Mouse (Mus musculus) naive thymus-derived CD4-positive, alpha-beta T cell, adult 2 months (primary cell): ENCODE data around the gene Zc3h12a.
A peak's percentile ranks its signal among the peaks of the same experiment; 100 is the strongest.

Experiments
- DNase-seq: peaks from one replicate; pipeline ENCODE4 v3.0.0-alpha.2; 2011; ENCODE audit warnings: low read depth

Zc3h12a gene

DNA sequence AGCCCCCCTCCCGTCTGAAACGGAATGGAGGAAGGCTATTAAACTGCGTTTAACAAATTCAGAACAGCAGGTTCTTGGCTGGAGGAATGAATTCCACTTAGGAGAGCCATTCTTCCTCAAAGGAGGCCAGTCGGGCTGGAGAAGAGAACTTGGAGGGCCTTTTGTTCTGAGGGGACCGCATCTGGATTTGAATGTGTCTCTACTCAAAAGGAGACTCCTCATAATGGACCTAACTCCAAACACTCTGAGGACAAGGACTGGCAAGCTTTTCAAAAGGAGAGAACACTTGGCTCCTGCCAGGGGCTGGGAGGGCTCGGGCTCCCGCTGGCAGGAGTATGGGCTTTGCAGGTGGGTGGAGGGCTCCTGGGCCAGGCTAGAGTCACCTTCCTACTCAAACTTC is 17.0 kb upstream of the Zc3h12a start:
- DNase-seq, result no peak

DNA sequence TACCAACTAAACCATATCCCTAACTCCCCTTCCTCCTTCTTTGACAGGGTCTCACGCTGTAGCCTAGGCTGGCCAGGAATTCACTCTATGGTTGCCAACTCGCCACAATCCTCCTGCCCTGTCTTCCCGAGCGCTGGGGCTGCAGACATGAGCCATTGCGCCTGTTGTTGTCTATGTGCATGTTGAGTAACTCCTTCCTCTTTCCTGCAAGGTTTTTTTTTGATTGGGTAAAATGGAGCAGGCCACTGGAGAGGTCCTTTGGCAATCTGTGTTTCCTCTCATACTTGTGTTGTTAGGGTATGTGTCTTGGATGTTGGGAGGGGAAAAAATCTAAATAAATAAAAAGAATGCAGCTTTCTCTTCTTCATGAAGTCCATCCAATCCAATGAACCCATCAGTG is 16.6 kb upstream of the Zc3h12a start:
- no peak for DNase-seq

DNA sequence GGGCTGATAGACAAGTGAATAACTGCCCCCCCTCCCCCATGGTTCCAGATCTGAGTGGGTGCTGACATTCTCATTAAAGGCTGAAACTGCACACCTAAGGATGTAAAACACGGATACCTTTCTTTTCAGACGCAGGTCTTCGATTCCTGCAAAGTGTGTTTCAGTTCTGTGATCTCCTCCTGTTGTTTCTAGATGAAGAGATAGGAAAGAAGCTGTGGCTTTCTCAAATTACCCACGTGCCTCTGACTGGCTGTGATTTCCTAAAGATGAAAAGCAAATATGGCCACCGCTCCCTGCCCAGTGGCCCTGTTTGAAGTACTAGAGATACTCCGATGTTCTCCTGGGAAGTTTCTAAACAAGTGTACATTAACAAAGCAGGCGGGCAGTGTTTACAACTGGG is 10.7 kb upstream of the Zc3h12a start:
- peak; percentile 50 for DNase-seq

GRCm38 (mm10) chr4:125136303-125136888 is 8.8 kb upstream of the Zc3h12a start:
- no peak for DNase-seq

DNA sequence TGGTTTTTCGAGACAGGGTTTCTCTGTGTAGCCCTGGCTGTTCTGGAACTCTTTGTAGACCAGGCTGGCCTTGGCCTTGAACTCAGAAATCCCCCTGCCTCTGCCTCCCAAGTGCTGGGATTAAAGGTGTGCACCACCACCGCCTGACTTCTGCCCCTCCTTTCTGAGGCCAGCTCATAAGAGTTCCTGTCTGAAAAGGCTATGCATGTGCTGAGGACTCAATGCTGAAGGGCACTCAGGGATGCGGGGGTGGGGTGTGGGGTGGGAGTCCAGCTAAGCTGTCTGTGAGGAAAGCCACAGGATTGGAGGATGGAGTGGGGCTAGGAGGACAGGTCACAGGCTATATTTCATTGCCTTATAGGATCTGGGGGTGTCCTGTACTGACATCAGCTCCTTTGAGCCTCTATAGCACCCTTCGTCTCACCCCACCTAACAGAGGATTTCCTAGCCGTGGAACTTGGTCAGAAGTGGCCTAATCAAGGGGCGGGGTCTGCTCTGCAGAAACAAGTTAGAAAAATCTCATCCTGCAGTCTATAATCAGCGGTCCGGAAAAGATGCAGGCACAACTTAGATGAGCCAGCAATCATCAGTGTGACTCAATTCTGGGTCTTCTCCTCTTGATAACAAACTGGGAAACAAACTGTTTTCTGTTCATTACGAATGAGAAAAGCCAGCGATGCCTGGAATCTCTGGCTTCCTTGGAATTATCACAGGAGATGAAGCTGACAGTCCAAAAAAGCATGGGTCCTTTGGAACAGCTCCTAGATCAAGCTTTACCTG is 7.6 kb upstream of the Zc3h12a start:
- DNase-seq, result no peak

GRCm38 (mm10) chr4:125134631-125135030 is 7.0 kb upstream of the Zc3h12a start:
- DNase-seq, result no peak

DNA sequence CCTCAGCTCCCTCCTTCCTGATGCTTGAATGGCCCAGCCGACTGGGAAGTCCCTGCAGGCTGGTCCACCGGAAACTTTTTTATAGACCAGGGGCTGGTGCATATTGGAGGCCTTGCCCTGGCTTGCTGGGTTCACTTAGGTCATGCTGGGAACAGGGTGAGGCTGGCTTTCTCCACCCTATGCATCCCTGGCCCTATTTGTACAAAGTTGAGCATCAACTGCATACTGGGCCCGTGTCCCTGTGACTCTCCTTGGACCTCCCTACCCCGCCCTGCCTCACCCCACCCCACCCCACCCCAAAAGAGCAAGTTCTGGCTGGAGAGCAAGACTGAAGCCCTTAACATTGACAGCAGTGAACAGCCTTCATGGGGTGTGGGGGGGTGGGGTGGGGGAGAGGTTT is 6.6 kb upstream of the Zc3h12a start:
- DNase-seq, result no peak

DNA sequence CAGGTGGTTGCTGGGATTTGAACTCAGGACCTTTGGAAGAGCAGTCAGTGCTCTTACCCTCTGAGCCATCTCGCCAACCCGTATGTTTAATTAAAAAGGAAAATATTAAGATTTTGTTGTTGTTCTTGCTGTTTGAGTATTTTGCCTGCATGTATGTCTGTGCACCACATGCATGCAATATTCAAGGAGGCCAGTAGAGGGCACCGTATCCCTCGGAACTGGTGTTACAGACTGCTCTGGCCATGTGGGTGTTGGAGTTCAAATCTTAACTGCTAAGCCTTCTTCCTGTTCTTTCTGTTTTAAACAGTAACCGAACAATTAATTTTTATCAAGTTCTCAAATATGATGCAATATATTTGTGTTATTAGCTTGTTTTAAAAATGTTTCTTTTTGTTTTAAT is 4.8 kb upstream of the Zc3h12a start:
- peak; percentile 90 for DNase-seq

DNA sequence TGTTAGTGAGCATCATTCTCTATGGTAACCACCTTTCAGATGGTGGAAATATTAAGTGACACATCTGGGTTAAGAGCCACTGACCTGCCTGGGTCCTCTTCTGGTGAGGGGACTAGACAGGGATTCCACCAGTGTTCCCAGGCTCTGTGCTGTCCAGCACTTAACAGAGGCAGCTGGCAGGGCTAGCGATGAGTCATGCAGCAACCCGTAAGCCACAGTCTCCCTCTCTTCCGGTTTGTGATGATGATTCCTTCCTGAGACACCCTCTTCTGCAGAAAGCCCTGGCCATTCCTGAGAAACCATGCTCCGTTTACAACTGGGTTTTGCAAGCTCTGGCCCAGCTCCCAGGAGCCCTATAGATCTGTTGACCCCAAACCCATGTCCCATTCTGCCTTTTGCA is 3.9 kb upstream of the Zc3h12a start:
- DNase-seq, result no peak

DNA sequence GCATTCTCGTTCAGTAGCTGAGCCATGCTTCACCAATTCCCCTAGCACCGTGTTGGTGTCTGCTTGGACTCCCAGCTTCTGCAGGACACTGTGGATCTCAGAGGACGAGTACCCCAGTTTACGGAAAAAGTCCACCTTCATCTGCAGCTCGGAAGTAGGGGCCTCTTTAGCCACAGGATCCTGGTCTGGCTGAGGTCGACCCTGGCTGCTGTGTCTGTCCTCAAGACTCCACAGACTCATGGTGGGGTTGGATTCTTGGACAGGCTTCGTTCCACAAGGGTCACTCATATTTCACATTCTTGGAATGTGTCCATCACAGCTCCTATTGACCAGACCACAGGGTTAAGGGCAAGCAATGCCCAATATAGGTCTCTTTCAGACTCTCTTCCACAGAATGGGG is 879 bp downstream of the Zc3h12a start:
- no peak for DNase-seq

DNA sequence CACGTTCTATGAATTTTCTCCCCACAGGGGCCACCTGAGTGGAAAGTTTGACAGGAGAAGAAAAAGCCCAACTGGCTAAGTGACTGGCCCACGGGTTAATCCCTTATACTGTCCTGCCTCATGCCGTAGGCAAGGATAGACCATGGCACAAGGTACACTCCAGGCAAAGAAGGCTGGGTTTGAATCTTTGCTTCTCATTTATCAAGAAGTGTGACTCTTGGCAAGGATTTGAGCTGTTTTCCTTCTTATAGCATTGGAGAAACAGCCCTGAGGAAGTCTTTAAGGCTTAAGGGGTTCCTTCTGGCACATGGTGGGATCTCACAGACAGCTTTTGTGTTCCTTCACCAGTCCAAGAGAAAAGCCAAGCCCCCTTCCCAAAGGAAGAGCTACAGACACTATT is 1.5 kb downstream of the Zc3h12a start:
- DNase-seq, result peak; percentile 32

GRCm38 (mm10) chr4:125125361-125125921 is 2.2 kb downstream of the Zc3h12a start:
- peak; percentile 40 for DNase-seq

- DNase-seq, result peak; percentile 90
Measured at GRCm38 (mm10) chr4:125124424-125125209, 3.0 kb downstream of the Zc3h12a start.

DNA sequence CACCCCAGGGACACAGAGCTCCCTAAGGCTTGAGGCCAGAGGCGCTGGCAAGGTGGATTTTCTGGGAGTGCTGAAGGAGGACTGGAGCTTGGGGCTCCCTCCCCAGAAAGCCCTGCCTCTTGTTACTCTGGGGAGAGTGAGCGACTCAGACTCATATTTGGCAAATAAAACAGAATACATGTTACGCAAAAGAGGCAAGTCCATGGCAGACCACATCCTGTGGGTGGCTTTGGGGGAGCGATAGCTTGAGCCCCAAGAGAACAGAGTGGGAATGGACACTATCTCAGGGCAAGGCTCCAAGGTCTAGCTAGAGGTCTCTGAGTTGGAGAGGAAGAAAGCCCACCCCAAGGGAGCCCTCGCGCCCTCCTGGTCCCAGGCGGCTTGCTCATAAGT is 4.4 kb downstream of the Zc3h12a start:
- no peak for DNase-seq

- peak; percentile 67 for DNase-seq
Measured at GRCm38 (mm10) chr4:125122431-125123278, 5.0 kb downstream of the Zc3h12a start.

DNA sequence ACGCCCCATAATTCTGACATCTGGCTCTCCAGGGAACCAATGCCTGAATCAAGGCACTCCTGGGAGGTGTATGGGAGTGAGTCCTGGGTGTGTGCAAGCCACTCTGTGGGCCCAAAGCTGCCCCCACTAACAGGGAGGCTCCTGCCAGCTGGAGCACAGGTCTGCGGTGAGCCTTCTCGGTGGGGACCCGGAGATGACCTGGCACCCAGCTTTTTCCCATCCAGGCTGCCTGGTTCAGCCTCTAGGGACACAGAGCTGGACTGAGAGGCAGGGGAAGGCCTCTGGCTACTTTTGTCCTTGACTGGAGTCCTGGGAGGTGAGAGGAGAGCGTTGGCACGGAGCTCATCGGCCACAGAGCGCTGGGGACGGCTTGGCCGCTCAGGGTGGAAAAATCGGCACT is 7.9 kb downstream of the Zc3h12a start:
- DNase-seq, result no peak

DNA sequence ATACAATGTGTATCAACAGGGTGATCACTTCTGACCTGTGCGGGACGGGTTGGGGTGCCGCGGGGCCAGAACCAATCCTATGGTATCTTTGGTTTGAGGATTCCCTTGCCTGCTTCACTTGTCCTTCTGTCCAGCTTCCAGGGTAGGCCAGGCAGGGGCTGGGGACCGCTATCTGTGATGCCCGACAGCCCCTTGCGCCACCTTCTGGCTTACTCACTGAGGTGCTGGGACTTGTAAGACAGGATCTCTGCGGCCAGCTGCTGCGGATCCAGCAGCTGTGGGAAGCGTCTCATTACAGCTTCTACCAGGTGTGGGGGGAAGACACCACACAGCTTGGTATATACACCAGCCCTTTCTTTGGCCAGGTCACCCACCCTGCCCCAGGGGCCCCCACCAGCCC is 8.6 kb downstream of the Zc3h12a start:
- peak; percentile 36 for DNase-seq

DNA sequence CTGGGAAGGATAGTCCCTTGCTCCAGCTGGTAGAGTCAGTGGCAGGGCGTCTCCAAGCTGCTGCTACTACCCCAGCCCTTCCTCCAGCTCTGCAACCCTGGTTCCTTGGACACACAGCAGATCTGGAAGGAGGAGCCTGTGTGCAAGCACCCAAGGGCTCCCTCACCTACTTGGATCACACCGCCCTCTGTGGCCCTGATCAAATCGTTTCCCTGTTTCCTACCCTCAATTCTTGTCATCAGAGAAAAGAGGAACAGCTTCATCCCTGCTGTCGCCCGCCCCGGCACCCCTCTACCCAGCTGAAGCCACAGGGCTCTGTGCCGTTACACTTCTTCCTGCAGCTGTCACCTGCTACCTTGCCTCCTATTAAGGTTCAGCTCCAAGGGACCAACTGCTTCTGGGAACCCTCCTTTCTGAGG is 9.7 kb downstream of the Zc3h12a start:
- DNase-seq, result peak; percentile 50

DNA sequence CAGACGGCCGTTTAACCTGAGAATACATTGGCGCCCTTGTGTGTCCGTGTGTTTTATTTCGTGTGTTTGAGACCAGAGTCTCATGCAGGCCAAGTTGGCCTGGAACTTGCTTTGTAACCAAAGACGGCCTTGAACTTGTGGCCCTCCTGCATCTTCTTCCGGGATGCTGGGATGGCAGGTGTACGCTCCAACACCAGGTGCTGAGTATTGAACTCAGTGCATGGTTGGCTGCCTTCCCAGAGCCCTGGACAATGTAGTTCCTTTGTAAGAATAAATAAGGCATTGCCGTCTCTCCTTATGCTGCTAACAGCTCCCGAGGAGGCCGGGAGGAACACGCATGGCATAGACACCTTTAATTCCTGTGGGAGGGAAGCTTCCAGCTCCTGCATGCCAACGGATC is 10.7 kb downstream of the Zc3h12a start:
- no peak for DNase-seq

- peak; percentile 25 for DNase-seq
Measured at GRCm38 (mm10) chr4:125116090-125116861, 11.4 kb downstream of the Zc3h12a start.

- no peak for DNase-seq
Measured at GRCm38 (mm10) chr4:125115710-125116089, 11.9 kb downstream of the Zc3h12a start.
